Mouse (Mus musculus) layer of hippocampus, postnatal 36 days (tissue): ENCODE measurements around the gene Ear10. TPM values are rescaled to one million over a fixed set of nuclear protein-coding genes. Genes with fewer than 3 reads are reported as not detected.
"Not testable (repeated sequence)": the region's sequence is repeated elsewhere in the genome, so short reads cannot be mapped to it uniquely, and the experiment has no call there.

ENCODE experiments used
- DNase-seq, 2 experiments: peaks; one replicate each; pipeline ENCODE4 v3.0.0; 2022
- total RNA-seq, 2 experiments: library from RNA; stranded (reverse); gene quantifications; 2 replicates each; pipeline ENCODE4 v1.2.3; 2021

Gene Ear10
- not detected for total RNA-seq

DNA sequence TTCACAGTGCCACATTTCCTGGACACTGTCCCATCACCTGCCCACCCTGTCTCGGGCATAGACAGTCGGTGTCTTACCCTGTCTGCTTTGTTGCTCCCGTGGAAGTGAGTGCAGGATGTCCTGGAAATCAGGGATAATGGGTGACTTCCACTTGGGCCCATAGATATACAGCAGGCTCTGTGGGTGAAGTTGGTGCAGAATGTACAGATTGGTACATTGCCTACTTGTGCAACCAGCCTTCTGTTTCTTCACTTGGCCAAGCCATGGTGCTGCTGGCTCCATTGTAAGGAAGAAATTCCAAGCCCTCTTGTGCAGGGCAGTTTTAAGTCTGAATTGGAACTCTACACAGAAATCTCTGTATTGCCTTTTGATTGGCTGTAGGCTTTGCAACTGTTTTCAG is at the start of gene Ear10:
Gene Ear10, minus strand, starts transcription at position 101 of the 400 bp plus-strand sequence.
- DNase-seq = not testable (repeated sequence)

DNA sequence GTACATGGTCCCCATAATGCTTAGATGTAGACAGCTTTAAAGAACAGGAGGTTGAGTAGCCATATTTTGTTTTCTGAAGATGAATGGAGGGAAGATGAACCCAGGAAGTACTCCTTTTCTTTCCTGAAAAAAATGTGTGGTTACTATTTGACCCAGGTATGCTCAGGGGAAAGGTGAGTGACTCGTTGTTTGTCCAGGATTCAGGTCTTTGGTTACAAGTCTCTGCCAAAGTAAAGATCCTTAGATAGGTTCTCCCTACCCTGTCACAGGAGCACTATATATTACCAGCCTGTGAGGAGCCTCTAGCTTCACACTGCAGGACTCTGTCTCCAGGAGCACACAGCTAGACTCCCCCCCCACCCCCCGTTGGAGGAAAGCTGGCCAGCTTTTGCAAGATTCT is 33.4 kb upstream of the Ear10 start, which contains the start of gene Ang5:
Gene Ang5, plus strand, starts transcription at position 301 of the 400 bp plus-strand sequence.
- DNase-seq = not testable (repeated sequence)

DNA sequence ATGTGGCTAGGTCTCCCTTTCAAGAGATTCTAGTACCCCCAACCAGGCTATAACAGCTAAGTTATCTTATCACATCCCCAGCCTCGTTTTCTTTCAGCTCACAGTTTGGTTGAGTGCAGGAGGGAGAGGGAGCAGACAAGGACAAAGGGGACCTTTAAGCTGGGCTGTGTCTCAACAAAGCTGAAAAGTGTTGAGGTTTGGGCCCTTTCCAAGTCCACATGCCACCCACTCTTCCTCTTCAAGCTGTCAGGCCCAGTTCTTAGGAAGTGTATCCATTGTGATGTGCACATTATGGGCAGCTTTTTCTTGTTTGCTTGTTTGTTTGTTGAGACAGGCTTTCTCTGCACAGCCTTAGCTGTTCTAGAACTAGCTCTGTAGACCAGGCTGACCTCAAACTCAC is 31.7 kb upstream of the Ear10 start:
- not testable (repeated sequence) for DNase-seq

DNA sequence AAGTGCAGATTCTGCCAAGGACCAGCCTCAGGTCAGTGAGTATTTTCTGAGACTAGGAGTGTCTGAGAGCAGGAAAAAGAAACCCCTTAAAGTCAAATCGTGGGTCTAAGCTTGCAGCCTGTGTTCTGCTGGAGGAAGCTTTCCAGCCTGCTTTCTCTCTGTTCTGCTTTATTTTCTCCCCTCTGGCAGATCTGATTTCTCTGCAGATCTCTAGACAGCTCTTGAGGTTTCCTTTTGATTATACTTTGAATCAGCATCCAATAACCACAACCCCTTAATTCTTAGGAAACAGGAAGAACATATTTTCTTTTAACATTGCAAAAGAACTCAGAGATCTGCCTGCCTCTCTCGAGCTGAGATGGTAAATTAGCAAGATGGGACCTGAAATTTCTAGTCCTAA is 30.0 kb upstream of the Ear10 start:
- DNase-seq = not testable (repeated sequence)

DNA sequence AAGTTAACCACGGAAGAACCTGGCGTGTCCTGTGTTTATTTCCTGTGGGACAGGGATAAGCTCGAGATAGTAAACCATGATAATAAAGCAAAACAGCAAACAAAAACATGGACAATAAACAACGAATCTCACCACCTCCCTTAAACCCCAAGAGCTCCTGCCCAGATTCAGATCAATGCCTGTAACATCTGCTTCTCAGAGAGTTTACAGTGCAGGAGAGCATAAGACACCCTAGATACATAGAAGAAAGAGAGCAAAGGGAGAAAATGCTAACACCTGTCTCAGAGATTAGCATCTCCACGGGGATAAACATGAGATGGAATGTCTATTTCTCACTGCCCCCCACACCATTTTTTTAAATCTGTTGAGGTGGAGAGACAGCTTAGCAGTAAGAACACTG is 10.0 kb upstream of the Ear10 start:
- not testable (repeated sequence) for DNase-seq

DNA sequence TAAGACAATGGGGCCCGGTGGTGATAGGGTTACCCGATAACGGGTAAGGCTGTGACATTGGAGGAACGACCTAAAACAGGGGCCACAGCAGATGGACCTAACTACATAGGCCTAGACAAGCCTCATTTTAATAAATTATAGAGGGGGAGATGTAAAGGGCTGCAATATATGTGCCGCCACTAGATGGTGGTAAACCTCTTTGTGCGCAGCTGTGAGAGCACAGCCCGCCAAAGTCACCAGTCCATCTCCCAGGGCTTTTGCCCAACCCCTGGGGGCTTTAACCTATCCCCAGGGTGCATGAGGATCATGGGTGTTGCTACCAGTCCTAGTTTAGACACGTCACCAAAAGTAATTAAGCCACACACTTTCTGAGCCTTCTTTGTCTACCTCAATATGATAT is 9.6 kb upstream of the Ear10 start:
- DNase-seq = peak; percentile 3 to 15

DNA sequence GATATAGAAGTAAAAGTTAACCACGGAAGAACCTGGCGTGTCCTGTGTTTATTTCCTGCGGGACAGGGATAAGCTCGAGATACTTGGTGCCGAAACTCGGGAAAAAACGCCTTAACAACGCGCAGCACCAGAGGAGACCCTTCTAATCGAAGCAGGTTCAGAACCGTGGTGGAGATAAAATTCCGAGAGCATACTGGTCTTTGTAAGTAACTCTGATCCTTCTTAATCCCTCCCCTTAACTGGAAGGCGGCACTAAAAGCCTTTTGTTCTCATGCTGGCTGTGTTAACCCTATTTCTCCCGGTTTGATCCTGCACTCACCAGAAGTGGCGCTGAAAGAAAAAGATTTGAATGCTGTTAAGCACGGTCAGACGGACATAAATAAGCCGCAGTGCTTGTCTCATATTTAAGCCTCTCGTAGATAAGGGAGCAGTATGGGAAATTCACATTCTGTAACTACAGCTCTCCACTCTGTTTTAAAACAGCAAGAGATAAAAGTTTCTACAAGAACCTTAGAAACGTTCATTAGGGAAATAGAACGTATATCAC is 2.1 kb upstream of the Ear10 start:
- DNase-seq = not testable (repeated sequence)

DNA sequence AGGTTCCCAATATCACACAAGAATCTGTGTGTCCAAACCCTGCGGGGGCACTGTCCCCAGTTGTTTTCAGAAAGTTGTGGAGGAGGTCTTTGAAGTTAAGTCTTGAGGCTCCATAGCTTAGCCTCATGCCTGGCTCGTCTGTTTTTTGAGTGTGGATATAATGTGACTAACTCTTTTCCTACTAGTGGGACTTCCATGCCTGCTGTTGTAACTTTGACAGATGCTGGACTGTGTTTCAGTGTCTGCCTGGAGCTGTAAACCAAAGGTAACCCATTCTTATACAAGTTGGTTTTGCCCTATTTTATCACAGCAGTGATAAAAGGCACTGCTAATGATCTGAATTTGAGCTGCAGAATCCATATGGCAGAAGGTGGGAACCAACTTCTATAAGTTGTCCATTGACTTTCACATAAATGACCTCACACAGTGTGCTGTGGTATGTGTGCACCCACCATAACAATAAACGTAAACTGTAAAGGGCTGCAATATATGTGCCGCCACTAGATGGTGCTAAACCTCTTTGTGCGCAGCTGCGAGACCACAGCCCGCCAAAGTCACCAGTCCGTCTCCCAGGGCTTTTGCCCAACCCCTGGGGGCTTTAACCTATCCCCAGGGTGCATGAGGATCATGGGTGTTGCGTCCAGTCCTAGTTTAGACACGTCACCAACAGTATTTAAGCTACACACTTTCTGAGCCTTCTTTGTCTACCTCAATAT is 1.5 kb upstream of the Ear10 start, which contains the start of gene Gm8113:
Gene Gm8113, plus strand, starts transcription at position 703 of the 716 bp plus-strand sequence.
- peak; percentile 11 to 24 for DNase-seq

DNA sequence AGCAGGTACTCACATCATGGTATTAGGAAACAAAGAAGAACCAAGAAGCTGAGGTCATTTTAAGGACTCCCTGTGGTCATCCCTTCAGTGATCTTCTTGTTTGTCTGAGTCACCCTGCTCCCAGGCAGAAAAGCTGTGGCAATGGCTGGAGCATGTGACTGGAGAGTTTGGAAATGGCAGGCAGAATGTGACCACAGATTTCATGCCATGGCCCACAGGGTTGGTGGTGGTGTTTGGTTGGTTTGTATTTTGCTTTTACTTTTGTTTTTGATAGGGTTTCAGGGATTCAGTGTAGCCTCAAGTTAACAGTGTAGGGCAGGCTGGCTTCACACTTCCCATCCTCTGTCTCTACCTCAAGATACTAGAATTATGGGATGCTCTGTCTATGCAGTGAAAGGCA is 5.1 kb downstream of the Ear10 start:
- DNase-seq = not testable (repeated sequence)

DNA sequence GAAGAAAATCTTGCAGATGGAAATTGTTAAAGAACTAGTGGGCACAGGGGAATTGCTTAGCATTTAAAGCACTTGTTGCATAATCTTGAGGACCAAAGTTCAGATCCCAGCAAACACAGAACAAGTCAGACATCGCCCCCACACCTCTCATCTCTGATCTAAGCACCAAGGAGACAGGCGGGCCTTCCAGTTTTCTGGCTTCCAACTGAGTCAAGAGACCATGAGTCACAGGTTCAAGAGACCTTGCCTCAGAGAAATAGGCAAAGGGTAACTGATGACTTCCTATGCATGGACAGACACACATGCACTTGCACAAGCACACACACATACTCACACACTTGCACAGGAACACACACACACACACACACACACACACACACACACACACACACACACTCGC is 24.8 kb downstream of the Ear10 start:
- DNase-seq = not testable (repeated sequence)

DNA sequence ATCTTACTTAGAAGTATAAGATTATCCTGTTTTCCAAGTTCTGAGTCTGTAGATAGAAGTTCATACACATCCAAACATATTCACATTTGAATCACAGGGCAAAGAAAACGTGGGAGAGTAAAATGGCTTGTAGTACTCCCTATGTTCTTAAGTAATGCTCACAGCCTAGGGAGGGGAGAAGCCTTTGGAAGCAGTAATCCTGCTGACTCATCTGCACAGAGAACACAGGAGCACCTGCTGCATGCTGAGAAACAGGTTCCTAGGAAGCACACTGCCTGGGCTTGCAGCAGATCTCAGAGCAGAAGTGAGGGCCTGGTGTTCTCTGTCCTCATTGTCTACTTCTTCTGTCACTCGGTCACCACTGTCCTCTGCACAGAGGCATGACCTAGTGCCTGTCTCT is 28.0 kb downstream of the Ear10 start:
- not testable (repeated sequence) for DNase-seq

DNA sequence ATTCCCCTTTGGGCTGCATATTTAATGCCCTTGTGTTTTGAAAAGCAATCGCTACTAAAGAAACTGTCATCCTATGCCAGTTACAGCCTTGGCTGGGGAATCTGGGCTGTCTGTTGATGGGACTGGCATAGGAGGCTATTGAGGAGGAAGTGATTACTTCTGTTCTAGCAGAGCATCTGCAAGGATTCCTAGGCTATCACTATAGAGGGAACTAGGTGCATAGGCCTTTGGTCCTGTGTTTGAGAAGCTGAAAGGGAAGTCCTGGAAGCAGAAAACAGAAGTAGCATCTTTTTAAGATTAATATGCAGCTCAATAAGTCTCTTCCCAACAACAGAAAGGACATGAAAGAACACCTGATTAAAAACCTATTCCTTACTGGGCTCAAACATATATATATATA is 32.1 kb downstream of the Ear10 start:
- DNase-seq = not testable (repeated sequence)

DNA sequence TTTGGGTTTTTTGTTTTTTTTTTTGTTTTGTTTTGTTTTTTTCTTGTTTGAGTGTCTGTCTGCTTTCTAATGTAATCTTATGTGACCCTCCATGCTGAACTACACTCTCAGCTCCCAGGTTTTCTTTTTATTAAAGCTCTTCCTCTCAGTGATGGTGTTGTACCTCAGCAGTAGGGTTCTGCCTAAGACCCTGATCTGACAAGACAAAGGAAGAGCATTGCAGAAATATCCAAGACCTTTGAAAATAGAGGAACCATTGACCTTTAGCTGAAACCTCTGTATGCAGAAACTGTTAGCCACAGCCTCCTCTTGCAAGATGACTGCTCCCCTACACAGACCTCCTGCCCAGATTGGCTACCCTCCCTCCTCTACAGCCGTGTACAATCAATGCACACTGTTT is 37.1 kb downstream of the Ear10 start:
- DNase-seq = not testable (repeated sequence)

DNA sequence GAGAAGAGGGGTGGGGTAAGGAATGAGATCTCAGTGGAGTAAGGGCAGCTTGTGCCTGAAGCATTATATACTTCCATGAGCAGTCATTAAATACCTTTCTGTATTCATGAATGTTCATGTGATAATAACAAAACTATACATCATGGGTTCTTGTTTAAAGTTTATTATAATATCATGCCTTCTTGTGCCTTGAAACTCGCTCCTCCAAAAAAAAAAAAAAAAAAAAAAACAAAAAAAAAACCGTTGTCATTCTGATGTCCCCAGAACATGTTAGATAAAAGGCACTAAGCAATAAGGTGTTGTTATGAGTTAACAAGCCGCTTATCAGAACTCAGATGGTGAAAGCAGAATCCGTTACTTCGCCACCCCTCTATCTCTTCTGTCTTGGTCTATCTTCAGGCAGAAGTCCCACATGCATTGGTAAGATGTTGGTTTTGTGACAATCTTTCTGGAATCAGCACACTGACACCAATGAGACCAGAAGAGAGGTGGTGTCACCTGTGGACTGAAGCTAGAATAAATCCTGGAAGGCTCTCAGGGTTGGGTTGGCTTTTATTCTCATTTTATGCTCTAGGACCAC is 43.3 kb downstream of the Ear10 start:
- not testable (repeated sequence) for DNase-seq

DNA sequence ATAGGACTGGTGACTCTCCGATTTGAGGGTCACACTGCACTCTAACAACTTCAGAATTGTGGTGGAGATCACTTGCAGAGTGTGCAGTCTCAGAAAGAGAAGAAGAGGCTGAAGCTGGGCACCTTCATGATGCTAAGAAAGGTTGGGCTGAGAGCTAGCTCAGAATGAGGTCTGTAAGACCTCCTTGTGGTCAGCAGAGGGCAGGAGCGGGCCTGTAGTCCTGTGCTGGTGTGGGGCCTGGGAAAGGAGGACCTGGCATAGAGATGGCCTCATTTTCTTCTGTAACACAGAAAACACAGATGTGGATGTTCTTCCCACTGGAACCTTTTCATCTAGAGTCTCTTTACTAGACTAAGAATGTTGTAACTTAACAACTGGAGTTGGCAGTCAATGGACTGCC is 45.6 kb downstream of the Ear10 start:
- DNase-seq = not testable (repeated sequence)

DNA sequence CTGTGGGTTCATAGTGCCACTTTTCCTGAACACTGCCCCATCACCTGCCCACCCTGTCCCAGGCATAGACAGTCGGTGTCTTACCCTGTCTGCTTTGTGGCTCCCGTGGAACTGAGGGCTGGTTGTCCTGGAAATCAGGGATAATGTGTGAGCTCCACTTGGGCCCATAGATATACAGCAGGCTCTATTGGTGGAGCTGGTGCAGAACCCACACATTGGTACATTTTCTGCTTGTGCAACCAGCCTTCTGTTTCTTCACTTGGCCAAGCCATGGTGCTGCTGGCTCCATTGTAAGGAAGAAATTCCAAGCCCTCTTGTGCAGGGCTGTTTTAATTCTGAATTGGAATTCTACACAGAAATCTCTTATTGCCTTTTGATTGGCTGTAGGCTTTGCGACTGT is 47.9 kb downstream of the Ear10 start, which contains the start of gene Ear1:
Gene Ear1, minus strand, starts transcription at position 101 of the 400 bp plus-strand sequence.
- DNase-seq = not testable (repeated sequence)

DNA sequence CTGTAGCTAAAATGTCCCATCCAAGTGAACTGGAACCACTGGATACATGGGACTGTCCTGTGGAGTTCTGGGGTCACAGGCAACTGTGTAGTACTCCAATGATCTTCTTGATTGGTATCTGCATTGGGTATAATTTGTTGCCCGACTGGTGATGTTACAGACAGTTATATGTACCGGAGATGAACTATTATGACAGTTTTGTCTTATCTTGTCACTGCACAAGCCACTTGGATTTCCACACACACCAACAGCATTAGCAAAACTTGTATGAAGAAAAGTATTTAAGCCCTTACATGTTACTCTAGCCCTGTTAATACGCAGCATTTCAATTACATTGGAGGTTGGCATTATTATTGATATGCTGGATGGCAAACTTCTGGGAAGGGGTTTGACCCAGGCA is 48.5 kb downstream of the Ear10 start:
- not testable (repeated sequence) for DNase-seq

Other genes with a start within 250 kb of the Ear10 start
- gene Gm8165, start 246.4 kb downstream of the Ear10 start, total RNA-seq = not detected
- 1 to 10 TPM; 1.2 to 1.5 TPM for gene Gm7324, start 225.7 kb downstream of the Ear10 start, total RNA-seq
- gene Gm16506, start 196.1 kb downstream of the Ear10 start, total RNA-seq = not detected
- gene Gm6526, start 175.7 kb downstream of the Ear10 start, total RNA-seq = not detected
- gene Gm8180, start 138.8 kb downstream of the Ear10 start, total RNA-seq = not detected
- gene Ear1, start 48.0 kb downstream of the Ear10 start, total RNA-seq = not detected
- under 1 TPM in 1 of 2 experiments, not detected in 1; 0.33 TPM for gene Gm8113, start 1.8 kb upstream of the Ear10 start, total RNA-seq
- gene Ang5, start 33.5 kb upstream of the Ear10 start, total RNA-seq = not detected
- gene Ang6, start 78.7 kb upstream of the Ear10 start, total RNA-seq = not detected
- not detected for gene Ear2, start 179.1 kb upstream of the Ear10 start, total RNA-seq
- gene Gm3327, start 200.3 kb upstream of the Ear10 start, total RNA-seq = not detected